Mouse (Mus musculus) MEL (cell line): ENCODE results near the gene Spint2. TPM values are rescaled to one million over a fixed set of nuclear protein-coding genes. Genes with fewer than 3 reads are reported as not detected.

ENCODE experiments used
- DNase-seq: peaks from one replicate; pipeline ENCODE4 v3.0.0; 2011; ENCODE audit warnings: low read depth, low spot score
- H3K27ac ChIP-seq: 2 replicates; pipeline ENCODE4 v1.5.1; 2012; ENCODE audit warnings: low read depth, mild to moderate bottlenecking, control low read depth, low read length, moderate library complexity; ENCODE audit not compliant: control insufficient read depth
- H3K27me3 ChIP-seq, 2 experiments: fragments of 150-350 bp in 1 of 2; sonication (generic) in 1 of 2; 2 replicates each; pipeline ENCODE4 v1.6.1; 2012; ENCODE audit warnings: low read length in 2 of 2, mild to moderate bottlenecking in 2 of 2, improper control_type of control experiment in 1 of 2, moderate library complexity in 1 of 2; ENCODE audit not compliant: insufficient read depth in 2 of 2, control insufficient read depth in 1 of 2
- H3K36me3 ChIP-seq, 2 experiments: 2 replicates each; pipeline ENCODE4 v1.6.1; 2012 to 2014; ENCODE audit warnings: low read length in 2 of 2, improper control_type of control experiment in 1 of 2, inconsistent platforms in 1 of 2, mild to moderate bottlenecking in 1 of 2; ENCODE audit not compliant: insufficient read depth in 2 of 2, control insufficient read depth in 1 of 2
- H3K4me1 ChIP-seq, 2 experiments: fragments of 150-350 bp in 1 of 2; sonication (generic) in 1 of 2; 2 replicates each; pipeline ENCODE4 v1.6.1; 2012; ENCODE audit warnings: low read length in 2 of 2, improper control_type of control experiment in 1 of 2, mild to moderate bottlenecking in 1 of 2; ENCODE audit not compliant: insufficient read depth in 2 of 2, control insufficient read depth in 1 of 2
- H3K4me3 ChIP-seq, 2 experiments: fragments of 150-350 bp in 1 of 2; sonication (generic) in 1 of 2; 2 replicates each; pipeline ENCODE4 v1.5.1; 2012; ENCODE audit warnings: low read depth in 2 of 2, low read length in 2 of 2, mild to moderate bottlenecking in 2 of 2, moderate library complexity in 2 of 2, control low read depth in 1 of 2, improper control_type of control experiment in 1 of 2; ENCODE audit not compliant: control insufficient read depth in 1 of 2, insufficient read depth in 1 of 2
- H3K79me2 ChIP-seq: 2 replicates; pipeline ENCODE4 v1.6.1; 2012; ENCODE audit warnings: mild to moderate bottlenecking, low read length, moderate library complexity; ENCODE audit not compliant: control insufficient read depth, poor library complexity, insufficient read depth
- H3K9ac ChIP-seq: 2 replicates; pipeline ENCODE4 v1.6.1; 2012; ENCODE audit warnings: low read depth, mild to moderate bottlenecking, control low read depth, low read length, moderate library complexity; ENCODE audit not compliant: control insufficient read depth, poor library complexity, severe bottlenecking
- H3K9me3 ChIP-seq: fragments of 150-350 bp; sonication (generic); replicated peaks from 2 replicates; pipeline ENCODE4 v1.6.1; 2012; ENCODE audit warnings: mild to moderate bottlenecking, low read length, improper control_type of control experiment, moderate library complexity; ENCODE audit not compliant: insufficient read depth
- BHLHE40 ChIP-seq: IDR thresholded peaks from 2 replicates; pipeline ENCODE4 v1.6.1; 2012; ENCODE audit warnings: low read depth, mild to moderate bottlenecking, inconsistent platforms, low read length, improper control_type of control experiment, borderline replicate concordance
- CHD1 ChIP-seq: IDR thresholded peaks from 2 replicates; pipeline ENCODE4 v1.6.1; 2012; ENCODE audit warnings: low read depth, mild to moderate bottlenecking, inconsistent platforms, low read length, improper control_type of control experiment
- CHD2 ChIP-seq: IDR thresholded peaks from 2 replicates; pipeline ENCODE4 v1.6.1; 2011; ENCODE audit warnings: low read length, improper control_type of control experiment
- CTCF ChIP-seq, 3 experiments: IDR thresholded peaks in 2 of 3; conservative IDR thresholded peaks in 1 of 3; 2 replicates each; pipeline ENCODE4 v1.5.1; 2011 to 2012; ENCODE audit warnings: low read length in 3 of 3, low read depth in 2 of 3, mild to moderate bottlenecking in 2 of 3, improper control_type of control experiment in 1 of 3, inconsistent platforms in 1 of 3, mixed read lengths in 1 of 3, moderate library complexity in 1 of 3; ENCODE audit not compliant: control insufficient read depth in 1 of 3, insufficient read depth in 1 of 3, poor library complexity in 1 of 3, severe bottlenecking in 1 of 3
- E2F4 ChIP-seq: IDR thresholded peaks from 2 replicates; pipeline ENCODE4 v1.6.1; 2011; ENCODE audit warnings: low read depth, low read length, improper control_type of control experiment, borderline replicate concordance
- ELF1 ChIP-seq: IDR thresholded peaks from 2 replicates; pipeline ENCODE4 v1.6.1; 2014; ENCODE audit warnings: low read depth, mild to moderate bottlenecking, inconsistent platforms, low read length, improper control_type of control experiment, moderate library complexity
- EP300 ChIP-seq, 2 experiments: IDR thresholded peaks; 2 replicates each; pipeline ENCODE4 v1.6.1; 2011; ENCODE audit warnings: improper control_type of control experiment in 2 of 2, low read length in 2 of 2, low read depth in 1 of 2, mild to moderate bottlenecking in 1 of 2
- ETS1 ChIP-seq: IDR thresholded peaks from 2 replicates; pipeline ENCODE4 v1.6.1; 2012; ENCODE audit warnings: low read depth, mild to moderate bottlenecking, inconsistent platforms, low read length, improper control_type of control experiment, moderate library complexity
- GABPA ChIP-seq: IDR thresholded peaks from 2 replicates; pipeline ENCODE4 v1.6.1; 2012; ENCODE audit warnings: low read depth, mild to moderate bottlenecking, inconsistent platforms, low read length, improper control_type of control experiment, moderate library complexity
- HCFC1 ChIP-seq: IDR thresholded peaks from 2 replicates; pipeline ENCODE4 v1.6.1; 2012; ENCODE audit warnings: low read depth, mild to moderate bottlenecking, inconsistent platforms, low read length, improper control_type of control experiment, moderate library complexity
- JUND ChIP-seq: IDR thresholded peaks from 2 replicates; pipeline ENCODE4 v1.6.1; 2011; ENCODE audit warnings: low read depth, mild to moderate bottlenecking, improper control_type of control experiment, low read length
- MAFK ChIP-seq: IDR thresholded peaks from 2 replicates; pipeline ENCODE4 v1.6.1; 2011; ENCODE audit warnings: low read depth, mild to moderate bottlenecking, low read length, improper control_type of control experiment, borderline replicate concordance
- MAX ChIP-seq: IDR thresholded peaks from 2 replicates; pipeline ENCODE4 v1.6.1; 2011; ENCODE audit warnings: low read length, improper control_type of control experiment
- MAZ ChIP-seq: IDR thresholded peaks from 2 replicates; pipeline ENCODE4 v1.6.1; 2012; ENCODE audit warnings: low read depth, mild to moderate bottlenecking, inconsistent platforms, low read length, improper control_type of control experiment
- MEF2A ChIP-seq: IDR thresholded peaks from 2 replicates; pipeline ENCODE4 v1.6.1; 2014; ENCODE audit warnings: low read depth, mild to moderate bottlenecking, inconsistent platforms, low read length, improper control_type of control experiment; ENCODE audit not compliant: poor library complexity, insufficient replicate concordance, severe bottlenecking; ENCODE audit errors: extremely low read depth
- MXI1 ChIP-seq: IDR thresholded peaks from 2 replicates; pipeline ENCODE4 v1.6.1; 2011; ENCODE audit warnings: mild to moderate bottlenecking, low read depth, low read length, improper control_type of control experiment
- MYB ChIP-seq: IDR thresholded peaks from 2 replicates; pipeline ENCODE4 v1.6.1; 2011; ENCODE audit warnings: mild to moderate bottlenecking, low read depth, low read length, improper control_type of control experiment
- MYC ChIP-seq: IDR thresholded peaks from 2 replicates; pipeline ENCODE4 v1.6.1; 2011; ENCODE audit warnings: low read depth, mild to moderate bottlenecking, low read length, improper control_type of control experiment, moderate library complexity
- POLR2A ChIP-seq, 2 experiments: IDR thresholded peaks; 2 replicates each; pipeline ENCODE4 v1.6.1; 2011 to 2012; ENCODE audit warnings: low read length in 2 of 2, mild to moderate bottlenecking in 2 of 2, control low read depth in 1 of 2, improper control_type of control experiment in 1 of 2, low read depth in 1 of 2, moderate library complexity in 1 of 2; ENCODE audit not compliant: control insufficient read depth in 1 of 2, insufficient read depth in 1 of 2, poor library complexity in 1 of 2
- POLR2AphosphoS5 ChIP-seq: IDR thresholded peaks from 2 replicates; pipeline ENCODE4 v1.6.1; 2012; ENCODE audit warnings: low read depth, borderline replicate concordance, mild to moderate bottlenecking, inconsistent platforms, low read length, moderate library complexity, mixed read lengths
- SIN3A ChIP-seq: IDR thresholded peaks from 2 replicates; pipeline ENCODE4 v1.6.1; 2012; ENCODE audit warnings: low read length, improper control_type of control experiment, inconsistent platforms
- TBP ChIP-seq: IDR thresholded peaks from 2 replicates; pipeline ENCODE4 v1.8.0; 2011; ENCODE audit warnings: low read depth, low read length, improper control_type of control experiment
- UBTF ChIP-seq: IDR thresholded peaks from 2 replicates; pipeline ENCODE4 v1.6.1; 2012; ENCODE audit warnings: low read depth, mild to moderate bottlenecking, inconsistent platforms, low read length, improper control_type of control experiment, moderate library complexity, borderline replicate concordance; ENCODE audit not compliant: insufficient read depth
- USF2 ChIP-seq, 2 experiments: IDR thresholded peaks; 2 replicates each; pipeline ENCODE4 v1.6.1; 2011 to 2012; ENCODE audit warnings: improper control_type of control experiment in 2 of 2, low read length in 2 of 2, borderline replicate concordance in 1 of 2, inconsistent platforms in 1 of 2, low read depth in 1 of 2, mild to moderate bottlenecking in 1 of 2; ENCODE audit not compliant: insufficient read depth in 1 of 2
- ZC3H11A ChIP-seq: IDR thresholded peaks from 2 replicates; pipeline ENCODE4 v1.6.1; 2012; ENCODE audit warnings: low read depth, mild to moderate bottlenecking, inconsistent platforms, low read length, improper control_type of control experiment
- ZKSCAN1 ChIP-seq: IDR thresholded peaks from 2 replicates; pipeline ENCODE4 v1.6.1; 2012; ENCODE audit warnings: low read depth, mild to moderate bottlenecking, inconsistent platforms, low read length, improper control_type of control experiment, moderate library complexity
- ZMIZ1 ChIP-seq: IDR thresholded peaks from 2 replicates; pipeline ENCODE4 v1.6.1; 2012; ENCODE audit warnings: low read depth, mild to moderate bottlenecking, inconsistent platforms, low read length, improper control_type of control experiment, moderate library complexity
- ZNF384 ChIP-seq: IDR thresholded peaks from 2 replicates; pipeline ENCODE4 v1.6.1; 2012; ENCODE audit warnings: low read depth, mild to moderate bottlenecking, inconsistent platforms, low read length, improper control_type of control experiment
- polyA plus RNA-seq, 2 experiments: library from polyadenylated mRNA; stranded (reverse) in 1 of 2; unstranded in 1 of 2; fragments of >175 nt in 1 of 2; fragments of >200 nt in 1 of 2; gene quantifications; 2 replicates each; pipeline versions ENCODE4 v1.2.1 to v1.2.4; 2012; ENCODE audit warnings: low replicate concordance in 2 of 2, low read depth in 1 of 2; ENCODE audit not compliant: insufficient read length in 2 of 2, insufficient read depth in 1 of 2, missing spikeins in 1 of 2
- total RNA-seq: library from RNA; depleted of rRNA; stranded (reverse); fragments of 300-350 nt; gene quantifications from 2 replicates; pipeline ENCODE4 v1.2.3, GENCODE M21; 2012

The Spint2 gene
- total and polyA plus RNA-seq, 3 experiments: 78.1 to 131 TPM; not detected in 1

DNA sequence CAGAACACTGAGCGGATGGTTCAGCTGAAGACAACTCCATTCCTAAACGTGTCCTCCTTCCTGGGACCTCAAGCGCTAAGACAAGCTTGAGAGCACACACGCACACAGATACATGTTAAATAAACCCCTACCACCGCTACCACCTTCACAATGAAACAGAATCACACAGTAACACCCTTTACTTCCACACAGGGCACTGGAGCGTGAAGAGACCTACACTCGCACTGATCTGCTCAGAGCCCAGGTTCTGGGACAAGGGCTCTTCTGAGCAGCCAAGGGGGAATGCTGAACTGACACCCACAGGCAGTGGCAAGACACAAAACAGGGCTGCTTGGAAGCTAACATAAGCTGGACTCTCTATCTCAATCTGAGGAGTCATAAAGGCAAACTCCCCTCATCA lies 16.1 kb downstream of the Spint2 start:
- H3K9ac ChIP-seq: no peak overlapping the region
- peaks cover 0 to 2% of the 10 kb centered on the region in 2 experiments; a peak in 1 of 4 replicates for H3K36me3 ChIP-seq
- H3K79me2 ChIP-seq: no peaks in the 10 kb centered on the region
- DNase-seq: no peak
- H3K27me3 ChIP-seq: no peaks in the 10 kb centered on the region
- no peaks in the 10 kb centered on the region for H3K9me3 ChIP-seq
- no peak overlapping the region for H3K27ac ChIP-seq
- no peaks in the 10 kb centered on the region for H3K4me1 ChIP-seq
- H3K4me3 ChIP-seq: no peak overlapping the region
- TF ChIP-seq USF2 (IDR thresholded peaks at IDR 0.05; ENCODE audit: borderline replicate concordance in 1 of 2, insufficient read depth in 1 of 2, low read depth in 1 of 2, low read length in 2 of 2) (no peak), EP300 (IDR thresholded peaks at IDR 0.05; ENCODE audit: low read depth in 1 of 2, low read length in 2 of 2) (no peak), MYC (no peak), ZMIZ1 (no peak), MAX (no peak), CTCF (IDR thresholded peaks at IDR 0.05 in 2 of 3, conservative IDR thresholded peaks at IDR 0.05 in 1 of 3; ENCODE audit: control insufficient read depth in 1 of 3, insufficient read depth in 1 of 3, low read depth in 2 of 3, low read length in 3 of 3, poor library complexity in 1 of 3, severe bottlenecking in 1 of 3) (no peak), CHD1 (no peak), TBP (no peak), MAFK (no peak), UBTF (no peak), SIN3A (no peak), POLR2A (IDR thresholded peaks at IDR 0.05; ENCODE audit: control insufficient read depth in 1 of 2, insufficient read depth in 1 of 2, low read depth in 1 of 2, low read length in 2 of 2, poor library complexity in 1 of 2) (no peak), MXI1 (no peak), BHLHE40 (no peak), MEF2A (no peak), ETS1 (no peak), ZKSCAN1 (no peak), HCFC1 (no peak), MAZ (no peak)

- no peaks in the 10 kb centered on the region for H3K4me1 ChIP-seq
- DNase-seq: no peak
- H3K9me3 ChIP-seq: no peaks in the 10 kb centered on the region
- H3K79me2 ChIP-seq: no peaks in the 10 kb centered on the region
- no peak for TF ChIP-seq POLR2AphosphoS5
- TF ChIP-seq SIN3A: no peak
- TF ChIP-seq ELF1: no peak
- no peak for TF ChIP-seq JUND
- no peak for TF ChIP-seq ZC3H11A
- TF ChIP-seq ETS1: no peak
- TF ChIP-seq POLR2A (IDR thresholded peaks at IDR 0.05; ENCODE audit: control insufficient read depth in 1 of 2, insufficient read depth in 1 of 2, low read depth in 1 of 2, low read length in 2 of 2, poor library complexity in 1 of 2): no peak
- TF ChIP-seq GABPA: no peak
- no peak for TF ChIP-seq CHD1
- TF ChIP-seq ZKSCAN1: no peak
- no peak for TF ChIP-seq E2F4
- TF ChIP-seq CHD2: no peak
- no peak for TF ChIP-seq MXI1
- TF ChIP-seq ZNF384: no peak
- TF ChIP-seq MYB: no peak
- no peak overlapping the region for H3K4me3 ChIP-seq
- no peak overlapping the region for H3K27ac ChIP-seq
- H3K9ac ChIP-seq: no peak overlapping the region
- peaks cover 0 to 5% of the 10 kb centered on the region in 2 experiments; a peak in 1 of 4 replicates for H3K36me3 ChIP-seq
- H3K27me3 ChIP-seq: no peaks in the 10 kb centered on the region
Observed at GRCm38 (mm10) chr7:29263831-29264230, 17.9 kb downstream of the Spint2 start.
